In genomic region chr10:54076420-54076819, GRCm38 (mm10) we compare ENCODE assay signal across 7 mouse cellular contexts. TPM values are rescaled to one million over a fixed set of nuclear protein-coding genes. Genes with fewer than 3 reads are reported as not detected.
DNase-seq lines count a peak whose midpoint lies in the region; ATAC-seq lines count a peak whose summit lies in the region.

Man1a (minus strand) TSS chr10:54076609.

- 0 out of 2 replicates have a peak, but pooled peaks cover 6% of the 10 kb centered on the region for H3K4me1 ChIP-seq in forebrain, embryonic 13.5 days
- peaks cover 36% of the 10 kb centered on the region for H3K4me1 ChIP-seq in limb, embryonic 10.5 days
- peaks cover 18% of the 10 kb centered on the region for H3K4me1 ChIP-seq in midbrain, embryonic 13.5 days (replicated peaks)

- peak within 1 kb of the TSS; percentile 100 for H3K4me2 ChIP-seq in forebrain, embryonic 13.5 days
- peak within 1 kb of the TSS; percentile 100 for H3K4me2 ChIP-seq in midbrain, embryonic 13.5 days (replicated peaks)

- no peaks in the 10 kb centered on the region for H3K36me3 ChIP-seq in forebrain, embryonic 13.5 days (ENCODE audit: poor library complexity, severe bottlenecking)
- H3K36me3 ChIP-seq in limb, embryonic 10.5 days = no peaks in the 10 kb centered on the region
- H3K36me3 ChIP-seq in midbrain, embryonic 13.5 days = no peaks in the 10 kb centered on the region

- H3K27me3 ChIP-seq in forebrain, embryonic 13.5 days = peaks cover 33% of the 10 kb centered on the region
- peaks cover 7% of the 10 kb centered on the region; the same call in 1 of the 2 replicates for H3K27me3 ChIP-seq in limb, embryonic 10.5 days (ENCODE audit: low read depth, poor library complexity, severe bottlenecking)
- H3K27me3 ChIP-seq in midbrain, embryonic 13.5 days = peaks cover 33% of the 10 kb centered on the region

- 8% methylated on average over 4 of the region's 4 CpGs for WGBS in forebrain, embryonic 13.5 days
- 13% methylated on average over 4 of the region's 4 CpGs for WGBS in limb, embryonic 10.5 days
- WGBS in midbrain, embryonic 13.5 days = 6% methylated on average over 4 of the region's 4 CpGs

- DNase-seq in ES-CJ7 (ENCODE audit: low read depth, low spot score) = peak; percentile 10
- DNase-seq in adrenal gland, adult 2 months = peak; percentile 15
- no peak for DNase-seq in limb, embryonic 10.5 days (ENCODE audit: low spot score)
- no peak for DNase-seq in right cerebral cortex, postnatal 14 days

- H3K27ac ChIP-seq in forebrain, embryonic 13.5 days = no peak within 1 kb of the TSS
- H3K27ac ChIP-seq in limb, embryonic 10.5 days = peak within 1 kb of the TSS; percentile 79
- no peak within 1 kb of the TSS for H3K27ac ChIP-seq in midbrain, embryonic 13.5 days

- H3K9me3 ChIP-seq in forebrain, embryonic 13.5 days (replicated peaks) = no peaks in the 10 kb centered on the region
- no peaks in the 10 kb centered on the region for H3K9me3 ChIP-seq in limb, embryonic 10.5 days (replicated peaks)
- H3K9me3 ChIP-seq in midbrain, embryonic 13.5 days = no peaks in the 10 kb centered on the region

- no peak for ATAC-seq in forebrain, embryonic 13.5 days
- no peak for ATAC-seq in hematopoietic stem cell, adult 5-6 weeks (replicated peaks in 1 of 2; ENCODE audit: insufficient read depth in 1 of 2, low FRiP score in 2 of 2, low TSS enrichment in 1 of 2, low read depth in 1 of 2, poor library complexity in 2 of 2, severe bottlenecking in 2 of 2)
- no peak for ATAC-seq in midbrain, embryonic 13.5 days

- H3K9ac ChIP-seq in forebrain, embryonic 13.5 days = peak within 1 kb of the TSS; percentile 66
- H3K9ac ChIP-seq in midbrain, embryonic 13.5 days (replicated peaks) = peak within 1 kb of the TSS; percentile 70

- H3K4me3 ChIP-seq in forebrain, embryonic 13.5 days = peak within 1 kb of the TSS; percentile 71
- H3K4me3 ChIP-seq in limb, embryonic 10.5 days = peak within 1 kb of the TSS; percentile 78
- H3K4me3 ChIP-seq in midbrain, embryonic 13.5 days (replicated peaks) = peak within 1 kb of the TSS; percentile 66

RNA-seq across cellular contexts. Expression of gene Man1a, which starts in this region (rescaled TPM):
- 100 to 1,000 TPM in 1 of 2 experiments, 10 to 100 TPM in 1; 26.1 to 125 TPM for total RNA-seq in adrenal gland, adult 2 months (2021)
- polyA plus RNA-seq in adrenal gland, adult 2 months (2012; rRNA removed) = 58.6 and 89.7 TPM in 2 replicates
- 1.2 and 1.4 TPM in 2 replicates for polyA plus RNA-seq in forebrain, embryonic 13.5 days (2015; fragmentation: Nextera tagmentation; extraction: Ambion mirVana)
- 101 and 123 TPM in 2 replicates for total RNA-seq in hematopoietic stem cell, adult 5-6 weeks (2017)
- 2.7 and 3.5 TPM in 2 replicates for polyA plus RNA-seq in limb, embryonic 10.5 days (2016; fragmentation: Nextera tagmentation; extraction: Ambion mirVana)
- polyA plus RNA-seq in midbrain, embryonic 13.5 days (2015; fragmentation: Nextera tagmentation; extraction: Ambion mirVana) = 2.2 and 2.8 TPM in 2 replicates

Comparison
In these comparisons a context has a peak if more than half of its experiments do, and no peak if none do; other contexts are left out.
1. RNA of gene Man1a (polyA plus RNA-seq): 58.6 to 89.7 TPM in adrenal gland, adult 2 months; 2.7 to 3.5 TPM in limb, embryonic 10.5 days, 2.2 to 2.8 TPM in midbrain, embryonic 13.5 days and 1.2 to 1.4 TPM in forebrain, embryonic 13.5 days; every median in the first group is over 10 times any median in the second.
2. DNase-seq: peak in ES-CJ7 (single experiment) and adrenal gland, adult 2 months (single experiment); none in limb, embryonic 10.5 days (single experiment) and right cerebral cortex, postnatal 14 days (single experiment).
3. Peak in every context shown above with its lines, with median percentiles within 50 percentile points of each other: H3K4me3 ChIP-seq.